Mouse (Mus musculus) thymus, postnatal 10 days (tissue): Measurements from ENCODE around the gene Pgghg.

Experiments used
- DNase-seq, 2 experiments: peaks; one replicate each; pipeline ENCODE4 v3.0.0; 2021; ENCODE audit warnings: low spot score in 2 of 2

Gene Pgghg

DNA sequence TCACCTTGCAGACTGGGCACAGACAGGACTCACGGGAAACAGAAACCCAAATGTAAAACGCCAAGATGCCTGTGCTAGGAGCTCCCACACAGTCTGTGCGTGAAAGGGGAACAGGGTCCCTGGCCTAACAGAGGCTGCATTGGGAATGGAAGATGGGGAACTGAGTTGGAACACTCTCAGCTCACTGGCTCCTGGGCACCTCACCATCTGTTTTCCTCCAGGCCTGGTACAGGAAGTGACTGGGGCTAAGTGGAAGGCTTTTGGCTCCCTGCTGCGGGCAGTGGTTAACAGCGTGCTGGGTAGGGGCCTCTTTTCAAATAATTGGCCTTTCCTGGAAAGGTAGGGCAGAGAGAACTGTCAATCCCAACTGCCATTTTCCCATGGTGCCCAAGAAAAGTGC is 49.4 kb downstream of the Pgghg start:
- no peak for DNase-seq

DNA sequence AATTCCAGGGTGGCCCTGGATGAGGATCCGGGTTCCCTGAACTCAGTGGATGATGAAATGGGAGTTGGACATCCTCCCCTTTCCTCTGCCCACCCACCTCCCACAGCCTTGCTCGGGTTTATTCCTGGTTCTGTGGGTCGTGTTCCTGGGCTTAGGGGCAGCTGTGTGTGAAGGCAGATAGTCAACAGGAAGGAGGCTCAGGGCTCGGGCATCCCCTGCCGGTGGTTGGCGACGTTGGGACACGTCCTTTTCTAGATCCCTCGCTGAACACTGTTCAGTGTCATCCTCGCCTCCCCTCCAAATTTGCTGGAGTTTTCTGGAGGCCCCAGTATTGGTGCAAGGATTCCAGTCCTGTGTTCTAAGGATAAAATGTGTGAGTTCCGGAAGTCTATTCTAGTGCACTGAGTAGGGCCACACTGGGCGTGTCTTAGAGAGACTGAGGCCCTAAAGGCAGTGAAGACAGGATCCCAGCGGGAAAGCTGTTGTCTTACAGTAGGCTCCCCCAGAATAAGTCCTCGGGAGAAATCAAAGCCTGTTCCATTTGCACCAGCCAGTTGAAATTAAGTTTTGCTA is 50.0 kb downstream of the Pgghg start:
- no peak for DNase-seq
